Mouse (Mus musculus) urinary bladder, adult 2 months (tissue): Measurements from ENCODE around the gene Npas2. TPM values are rescaled to one million over a fixed set of nuclear protein-coding genes. Genes with fewer than 3 reads are reported as not detected.

Experiments used
- DNase-seq: peaks from one replicate; pipeline ENCODE4 v3.0.0; 2022; ENCODE audit warnings: low spot score
- polyA plus RNA-seq: library from polyadenylated mRNA; depleted of rRNA; stranded (reverse); fragments of >200 nt; gene quantifications from 2 replicates; pipeline ENCODE4 v1.2.3, GENCODE M21; 2012; rRNA removed

Gene Npas2
- polyA plus RNA-seq, 1 experiment, result 1.7 TPM

DNA sequence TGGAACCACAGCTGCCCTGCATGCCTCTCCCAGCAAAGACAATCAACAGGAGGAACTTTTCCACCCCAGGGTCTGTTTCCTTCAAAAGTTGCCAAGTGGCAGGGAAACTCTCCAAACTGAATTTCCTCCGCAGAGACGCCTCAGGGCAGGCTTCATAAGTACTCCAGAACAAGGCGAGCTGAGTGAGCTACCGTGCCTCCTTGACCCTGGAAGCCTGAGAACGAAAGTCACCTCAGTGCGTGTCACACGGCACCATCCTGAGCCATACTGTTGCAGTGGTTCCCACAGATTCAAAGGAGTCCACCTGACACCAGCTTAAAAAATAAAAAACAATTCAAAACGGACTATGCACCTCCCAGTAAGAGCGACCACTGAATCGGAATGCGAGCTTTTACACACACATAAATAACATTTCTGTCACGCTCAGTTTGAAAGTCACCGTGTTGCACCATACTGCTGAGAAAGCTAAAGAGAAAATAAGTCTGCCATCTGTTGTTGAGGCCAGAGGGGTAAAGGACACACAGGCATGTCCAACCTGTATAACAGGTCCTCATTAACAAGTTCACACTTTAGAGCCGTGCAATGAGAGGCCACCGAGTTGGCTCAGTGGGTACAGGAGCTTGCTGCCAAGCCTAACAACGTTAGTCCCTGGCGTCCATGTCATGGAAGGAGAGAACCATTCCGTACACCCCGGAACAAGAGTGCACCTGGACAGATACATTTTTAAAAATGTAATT, 216.7 kb downstream of the Npas2 start:
- DNase-seq, result no peak

Other genes with a start within 250 kb of the Npas2 start
- 252 and 254 TPM in 2 replicates for gene Pdcl3, start 208.1 kb upstream of the Npas2 start, polyA plus RNA-seq
- 1,681 and 1,760 TPM in 2 replicates for gene Rpl31, start 174.1 kb downstream of the Npas2 start, polyA plus RNA-seq